Mouse (Mus musculus): ENCODE measurements around the gene Fam120b. TPM values are rescaled to one million over a fixed set of nuclear protein-coding genes. Genes with fewer than 3 reads are reported as not detected.

Gene Fam120b
- polyA plus RNA-seq, 1 experiment: 11.5 TPM

GRCm38 (mm10) chr17:15371967-15372835, 23.8 kb upstream of the Fam120b start:
- no peak for TF ChIP-seq CTCF (IDR thresholded peaks at IDR 0.05; ENCODE audit: insufficient read depth, low read length)
- TF ChIP-seq POLR2A (IDR thresholded peaks at IDR 0.05; ENCODE audit: borderline replicate concordance, extremely low read depth, low read depth, low read length): no peak
- WGBS: 39% methylated on average over 17 of the region's 17 CpGs
- Histone ChIP-seq H3K4me1 (ENCODE audit: control insufficient read depth, insufficient read depth, low read length) (no peaks in the 10 kb centered on the region), H3K4me3 (replicated peaks; ENCODE audit: extremely low read depth, low read depth, low read length) (peak overlapping the region; percentile 44)
- DNase-seq: no peak

GRCm38 (mm10) chr17:15372931-15373652, 22.9 kb upstream of the Fam120b start:
- Histone ChIP-seq H3K4me1 (ENCODE audit: control insufficient read depth, insufficient read depth, low read length) (peaks cover 4% of the 10 kb centered on the region; the same call in 1 of the 2 replicates), H3K4me3 (replicated peaks; ENCODE audit: extremely low read depth, low read depth, low read length) (peak overlapping the region; percentile 57)
- TF ChIP-seq POLR2A (IDR thresholded peaks at IDR 0.05; ENCODE audit: borderline replicate concordance, extremely low read depth, low read depth, low read length) (no peak), CTCF (IDR thresholded peaks at IDR 0.05; ENCODE audit: insufficient read depth, low read length) (no peak)
- no peak for DNase-seq
- 60% methylated on average over 15 of the region's 15 CpGs for WGBS

- peak; percentile 18 for DNase-seq
- Histone ChIP-seq H3K4me3 (replicated peaks; ENCODE audit: extremely low read depth, low read depth, low read length) (peak overlapping the region; percentile 90), H3K4me1 (ENCODE audit: control insufficient read depth, insufficient read depth, low read length) (peaks cover 4% of the 10 kb centered on the region; the same call in 1 of the 2 replicates)
- TF ChIP-seq CTCF (IDR thresholded peaks at IDR 0.05; ENCODE audit: insufficient read depth, low read length): no peak
- no peak for TF ChIP-seq POLR2A (IDR thresholded peaks at IDR 0.05; ENCODE audit: borderline replicate concordance, extremely low read depth, low read depth, low read length)
- 4% methylated on average over 50 of the region's 50 CpGs for WGBS
Observed at GRCm38 (mm10) chr17:15374321-15375141, 21.5 kb upstream of the Fam120b start.

GRCm38 (mm10) chr17:15375224-15375623, 20.8 kb upstream of the Fam120b start:
- under 1% methylated on average over 18 of the region's 18 CpGs for WGBS
- DNase-seq: no peak
- TF ChIP-seq POLR2A (IDR thresholded peaks at IDR 0.05; ENCODE audit: borderline replicate concordance, extremely low read depth, low read depth, low read length) (no peak), CTCF (IDR thresholded peaks at IDR 0.05; ENCODE audit: insufficient read depth, low read length) (no peak)
- peak overlapping the region; percentile 90 for H3K4me3 ChIP-seq (replicated peaks; ENCODE audit: extremely low read depth, low read depth, low read length)
- peaks cover 4% of the 10 kb centered on the region; the same call in 1 of the 2 replicates for H3K4me1 ChIP-seq (ENCODE audit: control insufficient read depth, insufficient read depth, low read length)

- peak; percentile 80 for DNase-seq
- Histone ChIP-seq H3K4me3 (replicated peaks; ENCODE audit: extremely low read depth, low read depth, low read length) (peak overlapping the region; percentile 90), H3K4me1 (ENCODE audit: control insufficient read depth, insufficient read depth, low read length) (peaks cover 4% of the 10 kb centered on the region; the same call in 1 of the 2 replicates)
- TF ChIP-seq CTCF (IDR thresholded peaks at IDR 0.05; ENCODE audit: insufficient read depth, low read length) (no peak), POLR2A (IDR thresholded peaks at IDR 0.05; ENCODE audit: borderline replicate concordance, extremely low read depth, low read depth, low read length) (peak; percentile 93)
- under 1% methylated on average over 69 of the region's 69 CpGs for WGBS
Observed at GRCm38 (mm10) chr17:15375701-15376493, 20.1 kb upstream of the Fam120b start.

GRCm38 (mm10) chr17:15376494-15377181, 19.4 kb upstream of the Fam120b start, which contains the start of gene Dll1:
Dll1 (minus strand) TSS chr17:15376872.
- TF ChIP-seq CTCF (IDR thresholded peaks at IDR 0.05; ENCODE audit: insufficient read depth, low read length) (no peak), POLR2A (IDR thresholded peaks at IDR 0.05; ENCODE audit: borderline replicate concordance, extremely low read depth, low read depth, low read length) (no peak)
- Histone ChIP-seq H3K4me1 (ENCODE audit: control insufficient read depth, insufficient read depth, low read length) (peaks cover 4% of the 10 kb centered on the region; the same call in 1 of the 2 replicates), H3K4me3 (replicated peaks; ENCODE audit: extremely low read depth, low read depth, low read length) (peak within 1 kb of the TSS; percentile 90)
- 8% methylated on average over 36 of the region's 36 CpGs for WGBS
- DNase-seq: peak; percentile 40

- 0% methylated on average over 1 of the region's 1 CpGs for WGBS
- H3K4me1 ChIP-seq (ENCODE audit: control insufficient read depth, insufficient read depth, low read length): peaks cover 4% of the 10 kb centered on the region; the same call in 1 of the 2 replicates
- peak; percentile 22 for DNase-seq
- TF ChIP-seq POLR2A (IDR thresholded peaks at IDR 0.05; ENCODE audit: borderline replicate concordance, extremely low read depth, low read depth, low read length) (no peak), CTCF (IDR thresholded peaks at IDR 0.05; ENCODE audit: insufficient read depth, low read length) (no peak)
- no peak overlapping the region for H3K4me3 ChIP-seq (replicated peaks; ENCODE audit: extremely low read depth, low read depth, low read length)
Observed at GRCm38 (mm10) chr17:15377901-15378300, 18.1 kb upstream of the Fam120b start.
